11 mouse cellular contexts compared by ENCODE assay signal in genomic region chr8:92735646-92736045, GRCm38 (mm10).
"Had no signal": no experiment of that assay in that cellular context is flagged by ENCODE, and none has a peak within 500 bp of the region (broad histone marks: within the 10 kb centered on the region; RNA-seq: fewer than 3 reads in every experiment).

No protein-coding gene starts in this region.

- DNase-seq: liver, postnatal 0 days; lung, adult 2 months; lung, postnatal 14 days; lung, postnatal 36 days; right cerebral cortex, adult 18-20 months; right cerebral cortex, postnatal 25 days; right cerebral cortex, postnatal 4 days; spleen, adult 18-20 months; thymus, adult 2 months; thymus, postnatal 25 days; thymus, postnatal 4 days had no signal
